Mouse (Mus musculus): ENCODE measurements around the gene Usp19.

- TF ChIP-seq POLR2A (IDR thresholded peaks at IDR 0.05; ENCODE audit: insufficient read depth, low read depth, low read length) (no peak), CTCF (IDR thresholded peaks at IDR 0.05; ENCODE audit: insufficient read depth, low read depth, low read length) (no peak)
These were observed 11.2 kb upstream of the Usp19 start for GRCm38 (mm10) chr9:108479241-108479640.
